Mouse (Mus musculus) MEL (cell line): Measurements from ENCODE around the gene Plekhb2. TPM values are rescaled to one million over a fixed set of nuclear protein-coding genes. Genes with fewer than 3 reads are reported as not detected.
A peak's percentile ranks its signal among the peaks of the same experiment; 100 is the strongest.

Experiments
- DNase-seq: peaks from one replicate; pipeline ENCODE4 v3.0.0; 2011; ENCODE audit warnings: low read depth, low spot score
- H3K27ac ChIP-seq: 2 replicates; pipeline ENCODE4 v1.5.1; 2012; ENCODE audit warnings: low read depth, mild to moderate bottlenecking, control low read depth, low read length, moderate library complexity; ENCODE audit not compliant: control insufficient read depth
- H3K27me3 ChIP-seq, 2 experiments: fragments of 150-350 bp in 1 of 2; sonication (generic) in 1 of 2; 2 replicates each; pipeline ENCODE4 v1.6.1; 2012; ENCODE audit warnings: low read length in 2 of 2, mild to moderate bottlenecking in 2 of 2, improper control_type of control experiment in 1 of 2, moderate library complexity in 1 of 2; ENCODE audit not compliant: insufficient read depth in 2 of 2, control insufficient read depth in 1 of 2
- H3K36me3 ChIP-seq, 2 experiments: 2 replicates each; pipeline ENCODE4 v1.6.1; 2012 to 2014; ENCODE audit warnings: low read length in 2 of 2, improper control_type of control experiment in 1 of 2, inconsistent platforms in 1 of 2, mild to moderate bottlenecking in 1 of 2; ENCODE audit not compliant: insufficient read depth in 2 of 2, control insufficient read depth in 1 of 2
- H3K4me1 ChIP-seq, 2 experiments: fragments of 150-350 bp in 1 of 2; sonication (generic) in 1 of 2; 2 replicates each; pipeline ENCODE4 v1.6.1; 2012; ENCODE audit warnings: low read length in 2 of 2, improper control_type of control experiment in 1 of 2, mild to moderate bottlenecking in 1 of 2; ENCODE audit not compliant: insufficient read depth in 2 of 2, control insufficient read depth in 1 of 2
- H3K4me3 ChIP-seq, 2 experiments: fragments of 150-350 bp in 1 of 2; sonication (generic) in 1 of 2; 2 replicates each; pipeline ENCODE4 v1.5.1; 2012; ENCODE audit warnings: low read depth in 2 of 2, low read length in 2 of 2, mild to moderate bottlenecking in 2 of 2, moderate library complexity in 2 of 2, control low read depth in 1 of 2, improper control_type of control experiment in 1 of 2; ENCODE audit not compliant: control insufficient read depth in 1 of 2, insufficient read depth in 1 of 2
- H3K79me2 ChIP-seq: 2 replicates; pipeline ENCODE4 v1.6.1; 2012; ENCODE audit warnings: mild to moderate bottlenecking, low read length, moderate library complexity; ENCODE audit not compliant: control insufficient read depth, poor library complexity, insufficient read depth
- H3K9ac ChIP-seq: 2 replicates; pipeline ENCODE4 v1.6.1; 2012; ENCODE audit warnings: low read depth, mild to moderate bottlenecking, control low read depth, low read length, moderate library complexity; ENCODE audit not compliant: control insufficient read depth, poor library complexity, severe bottlenecking
- H3K9me3 ChIP-seq: fragments of 150-350 bp; sonication (generic); replicated peaks from 2 replicates; pipeline ENCODE4 v1.6.1; 2012; ENCODE audit warnings: mild to moderate bottlenecking, low read length, improper control_type of control experiment, moderate library complexity; ENCODE audit not compliant: insufficient read depth
- ETS1 ChIP-seq: IDR thresholded peaks from 2 replicates; pipeline ENCODE4 v1.6.1; 2012; ENCODE audit warnings: low read depth, mild to moderate bottlenecking, inconsistent platforms, low read length, improper control_type of control experiment, moderate library complexity
- HCFC1 ChIP-seq: IDR thresholded peaks from 2 replicates; pipeline ENCODE4 v1.6.1; 2012; ENCODE audit warnings: low read depth, mild to moderate bottlenecking, inconsistent platforms, low read length, improper control_type of control experiment, moderate library complexity
- MAFK ChIP-seq: IDR thresholded peaks from 2 replicates; pipeline ENCODE4 v1.6.1; 2011; ENCODE audit warnings: low read depth, mild to moderate bottlenecking, low read length, improper control_type of control experiment, borderline replicate concordance
- MXI1 ChIP-seq: IDR thresholded peaks from 2 replicates; pipeline ENCODE4 v1.6.1; 2011; ENCODE audit warnings: mild to moderate bottlenecking, low read depth, low read length, improper control_type of control experiment
- MYB ChIP-seq: IDR thresholded peaks from 2 replicates; pipeline ENCODE4 v1.6.1; 2011; ENCODE audit warnings: mild to moderate bottlenecking, low read depth, low read length, improper control_type of control experiment
- NRF1 ChIP-seq: IDR thresholded peaks from 2 replicates; pipeline ENCODE4 v1.6.1; 2014; ENCODE audit warnings: low read depth, mild to moderate bottlenecking, inconsistent platforms, low read length, improper control_type of control experiment, moderate library complexity; ENCODE audit not compliant: poor library complexity, insufficient read depth, severe bottlenecking
- TBP ChIP-seq: IDR thresholded peaks from 2 replicates; pipeline ENCODE4 v1.8.0; 2011; ENCODE audit warnings: low read depth, low read length, improper control_type of control experiment
- USF1 ChIP-seq: IDR thresholded peaks from 2 replicates; pipeline ENCODE4 v1.6.1; 2014; ENCODE audit warnings: low read depth, mild to moderate bottlenecking, inconsistent platforms, low read length, improper control_type of control experiment, moderate library complexity
- USF2 ChIP-seq, 2 experiments: IDR thresholded peaks; 2 replicates each; pipeline ENCODE4 v1.6.1; 2011 to 2012; ENCODE audit warnings: improper control_type of control experiment in 2 of 2, low read length in 2 of 2, borderline replicate concordance in 1 of 2, inconsistent platforms in 1 of 2, low read depth in 1 of 2, mild to moderate bottlenecking in 1 of 2; ENCODE audit not compliant: insufficient read depth in 1 of 2
- ZKSCAN1 ChIP-seq: IDR thresholded peaks from 2 replicates; pipeline ENCODE4 v1.6.1; 2012; ENCODE audit warnings: low read depth, mild to moderate bottlenecking, inconsistent platforms, low read length, improper control_type of control experiment, moderate library complexity
- polyA plus RNA-seq, 2 experiments: library from polyadenylated mRNA; stranded (reverse) in 1 of 2; unstranded in 1 of 2; fragments of >175 nt in 1 of 2; fragments of >200 nt in 1 of 2; gene quantifications; 2 replicates each; pipeline versions ENCODE4 v1.2.1 to v1.2.4; 2012; ENCODE audit warnings: low replicate concordance in 2 of 2, low read depth in 1 of 2; ENCODE audit not compliant: insufficient read length in 2 of 2, insufficient read depth in 1 of 2, missing spikeins in 1 of 2
- total RNA-seq: library from RNA; depleted of rRNA; stranded (reverse); fragments of 300-350 nt; gene quantifications from 2 replicates; pipeline ENCODE4 v1.2.3, GENCODE M21; 2012

The Plekhb2 gene
- total and polyA plus RNA-seq, 3 experiments, result 16.8 to 22.2 TPM; not detected in 1

GRCm38 (mm10) chr1:34825909-34826308 lies 23.9 kb upstream of the Plekhb2 start:
- Histone ChIP-seq H3K4me1 (no peaks in the 10 kb centered on the region), H3K79me2 (peaks cover 25% of the 10 kb centered on the region), H3K36me3 (peaks cover 0 to 33% of the 10 kb centered on the region in 2 experiments; a peak in 2 of 4 replicates), H3K4me3 (no peak overlapping the region), H3K27ac (no peak overlapping the region), H3K9ac (no peak overlapping the region), H3K27me3 (no peaks in the 10 kb centered on the region), H3K9me3 (no peaks in the 10 kb centered on the region)
- TF ChIP-seq USF2 (IDR thresholded peaks at IDR 0.05; ENCODE audit: borderline replicate concordance in 1 of 2, insufficient read depth in 1 of 2, low read depth in 1 of 2, low read length in 2 of 2), result no peak
- no peak for TF ChIP-seq ZKSCAN1
- no peak for TF ChIP-seq NRF1
- no peak for TF ChIP-seq MXI1
- no peak for TF ChIP-seq MYB
- no peak for TF ChIP-seq ETS1
- TF ChIP-seq MAFK, result no peak
- no peak for TF ChIP-seq TBP
- no peak for DNase-seq

- Histone ChIP-seq H3K79me2 (peaks cover 39% of the 10 kb centered on the region), H3K4me3 (no peak overlapping the region), H3K9me3 (no peaks in the 10 kb centered on the region), H3K9ac (no peak overlapping the region), H3K36me3 (peaks cover 0 to 27% of the 10 kb centered on the region in 2 experiments; a peak in 2 of 4 replicates), H3K4me1 (no peaks in the 10 kb centered on the region), H3K27me3 (no peaks in the 10 kb centered on the region), H3K27ac (no peak overlapping the region)
- DNase-seq, result no peak
- TF ChIP-seq USF1, result 0 out of 2 replicates have a peak, but pooled peaks have one; percentile 30
- no peak for TF ChIP-seq MYB
These were observed 21.9 kb upstream of the Plekhb2 start for GRCm38 (mm10) chr1:34827900-34828299.

DNA sequence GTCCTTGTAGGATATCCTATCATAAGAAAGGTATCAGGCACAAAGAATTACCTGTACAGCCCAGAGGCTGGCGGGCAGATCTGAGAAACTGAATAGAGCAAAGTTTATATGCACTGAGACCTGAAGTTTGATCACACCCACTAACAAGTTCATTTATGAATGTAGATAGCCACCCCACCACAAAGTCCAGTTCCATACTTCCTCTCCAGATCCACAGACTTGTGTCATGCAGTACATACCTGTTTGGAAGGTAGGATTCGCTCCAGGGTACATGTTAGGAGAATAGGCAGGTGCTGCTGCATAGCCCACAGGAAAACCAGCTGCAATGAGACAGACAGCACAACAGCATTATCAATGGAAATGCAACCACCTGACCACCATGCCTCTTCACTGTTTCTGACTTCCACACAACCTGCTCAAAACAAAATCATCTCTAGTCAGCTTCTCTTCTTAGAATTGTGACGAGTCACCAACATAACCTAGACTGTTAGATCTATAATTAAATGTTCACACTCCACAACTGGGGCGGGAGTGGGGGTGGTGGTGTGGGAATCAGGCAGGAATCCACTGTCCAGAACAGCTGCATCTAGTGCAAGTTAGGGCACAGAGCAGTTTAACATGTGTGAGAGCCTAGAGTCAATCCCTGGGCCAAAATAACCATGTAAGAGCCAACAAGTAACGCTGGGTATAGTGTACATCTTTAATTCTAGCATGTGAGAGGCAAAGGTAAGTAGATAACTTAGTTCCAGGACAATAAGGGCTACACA lies 21.1 kb upstream of the Plekhb2 start:
- TF ChIP-seq HCFC1, result no peak
- TF ChIP-seq MYB, result no peak
- Histone ChIP-seq H3K79me2 (peaks cover 44% of the 10 kb centered on the region), H3K27me3 (no peaks in the 10 kb centered on the region), H3K27ac (no peak overlapping the region), H3K9ac (no peak overlapping the region), H3K4me1 (no peaks in the 10 kb centered on the region), H3K9me3 (no peaks in the 10 kb centered on the region), H3K36me3 (peaks cover 0 to 31% of the 10 kb centered on the region in 2 experiments; a peak in 3 of 4 replicates), H3K4me3 (no peak overlapping the region)
- DNase-seq, result no peak
